Mouse (Mus musculus): ENCODE results near the gene Phc2.

GRCm38 (mm10) chr4:128715241-128716204, 61.0 kb downstream of the Phc2 start:
- no peak for TF ChIP-seq CTCF (IDR thresholded peaks at IDR 0.05; ENCODE audit: borderline replicate concordance, extremely low read depth, insufficient read depth, insufficient read length)
- TF ChIP-seq POLR2A (IDR thresholded peaks at IDR 0.05; ENCODE audit: borderline replicate concordance, extremely low read depth, insufficient read depth, insufficient read length, poor library complexity, severe bottlenecking): no peak
